In genomic region chr15:10715139-10715505, GRCm38 (mm10) we compare ENCODE assay signal across 8 mouse cellular contexts. TPM values are rescaled to one million over a fixed set of nuclear protein-coding genes. Genes with fewer than 3 reads are reported as not detected.
DNase-seq lines count a peak whose midpoint lies in the region; ATAC-seq and TF ChIP-seq lines count a peak whose summit lies in the region.

No protein-coding gene starts in this region.

- intact Hi-C loops in heart, postnatal 25 days (cut with DNase I) = loop anchor here (2.0 kb wide), 1 partner anchor 104 kb away; no protein-coding TSS in a partner anchor

- 0% methylated on average over 10 of the region's 10 CpGs for WGBS in embryonic facial prominence, embryonic 14.5 days
- WGBS in hindbrain, embryonic 16.5 days = under 1% methylated on average over 10 of the region's 10 CpGs
- under 1% methylated on average over 10 of the region's 10 CpGs for WGBS in liver, embryonic 13.5 days (ENCODE audit: insufficient replicate concordance)

- H3K4me1 ChIP-seq in embryonic facial prominence, embryonic 14.5 days (ENCODE audit: control insufficient read depth, insufficient read depth, low read length) = peaks cover 22% of the 10 kb centered on the region
- peaks cover 9% of the 10 kb centered on the region for H3K4me1 ChIP-seq in hindbrain, embryonic 16.5 days (ENCODE audit: control insufficient read depth, insufficient read depth, low read depth, low read length)
- peaks cover 10% of the 10 kb centered on the region for H3K4me1 ChIP-seq in liver, embryonic 13.5 days (replicated peaks)

- H3K27me3 ChIP-seq in embryonic facial prominence, embryonic 14.5 days (replicated peaks; ENCODE audit: control insufficient read depth, insufficient read depth, low read length) = no peaks in the 10 kb centered on the region
- no peaks in the 10 kb centered on the region for H3K27me3 ChIP-seq in hindbrain, embryonic 16.5 days (replicated peaks; ENCODE audit: control insufficient read depth, insufficient read depth, low read length)
- peaks cover 29% of the 10 kb centered on the region for H3K27me3 ChIP-seq in liver, embryonic 13.5 days
- H3K27me3 ChIP-seq in myocyte (ENCODE audit: control insufficient read depth, insufficient read depth, insufficient read length) = no peaks in the 10 kb centered on the region

- H3K79me2 ChIP-seq in myocyte (ENCODE audit: control insufficient read depth, insufficient read depth) = peaks cover 38% of the 10 kb centered on the region

- H3K27ac ChIP-seq in embryonic facial prominence, embryonic 14.5 days (replicated peaks; ENCODE audit: low read depth, low read length) = peak overlapping the region; percentile 92
- no peak overlapping the region; the same call in 1 of the 2 replicates for H3K27ac ChIP-seq in hindbrain, embryonic 16.5 days (ENCODE audit: low read depth, low read length)
- H3K27ac ChIP-seq in liver, embryonic 13.5 days = peak overlapping the region; percentile 47; the same call in 1 of the 2 replicates

- H3K36me3 ChIP-seq in embryonic facial prominence, embryonic 14.5 days (ENCODE audit: control insufficient read depth, insufficient read depth, low read length) = no peaks in the 10 kb centered on the region; the same call in 1 of the 2 replicates
- no peaks in the 10 kb centered on the region for H3K36me3 ChIP-seq in hindbrain, embryonic 16.5 days (ENCODE audit: control insufficient read depth, insufficient read depth, low read length)
- H3K36me3 ChIP-seq in liver, embryonic 13.5 days = no peaks in the 10 kb centered on the region
- H3K36me3 ChIP-seq in myocyte (ENCODE audit: control insufficient read depth, insufficient read depth) = peaks cover under 1% of the 10 kb centered on the region

- H3K9me3 ChIP-seq in embryonic facial prominence, embryonic 14.5 days (ENCODE audit: control insufficient read depth, low read length) = peaks cover 6% of the 10 kb centered on the region; the same call in 1 of the 2 replicates
- H3K9me3 ChIP-seq in hindbrain, embryonic 16.5 days (ENCODE audit: control insufficient read depth, low read length) = no peaks in the 10 kb centered on the region
- H3K9me3 ChIP-seq in liver, embryonic 13.5 days (replicated peaks) = no peaks in the 10 kb centered on the region

- ATAC-seq in embryonic facial prominence, embryonic 14.5 days (ENCODE audit: low read depth) = peak; percentile 69
- peak; percentile 49; the same call in 1 of the 2 replicates for ATAC-seq in hindbrain, embryonic 16.5 days
- ATAC-seq in liver, embryonic 13.5 days (ENCODE audit: low read depth) = peak; percentile 54

- TF ChIP-seq POLR2A in myocyte (IDR thresholded peaks at IDR 0.05; ENCODE audit: insufficient read length, low read depth) = no peak

- DNase-seq in heart, adult 11 months = peak; percentile 90
- no peak for DNase-seq in heart, postnatal 25 days (ENCODE audit: low spot score)
- DNase-seq in embryonic facial prominence, embryonic 14.5 days (ENCODE audit: low spot score) = peak; percentile 72
- DNase-seq in liver, embryonic 13.5 days = no peak
- DNase-seq in right cerebral cortex, postnatal 36 days (ENCODE audit: low spot score in 2 of 2) = no peak
- DNase-seq in gastrocnemius, adult 8-10 months (ENCODE audit: low spot score in 2 of 2) = no peak

- peak overlapping the region; percentile 63 for H3K4me2 ChIP-seq in embryonic facial prominence, embryonic 14.5 days (ENCODE audit: low read depth, low read length)
- H3K4me2 ChIP-seq in hindbrain, embryonic 16.5 days (ENCODE audit: low read length) = peak overlapping the region; percentile 87
- peak overlapping the region; percentile 76 for H3K4me2 ChIP-seq in liver, embryonic 13.5 days
- peak overlapping the region; percentile 87 for H3K4me2 ChIP-seq in myocyte (ENCODE audit: low read depth)

- peak overlapping the region; percentile 96 for H3K9ac ChIP-seq in embryonic facial prominence, embryonic 14.5 days (ENCODE audit: low read depth, low read length)
- H3K9ac ChIP-seq in hindbrain, embryonic 16.5 days (ENCODE audit: low read depth, low read length) = no peak overlapping the region
- peak overlapping the region; percentile 70 for H3K9ac ChIP-seq in liver, embryonic 13.5 days

- peak overlapping the region; percentile 91 for H3K4me3 ChIP-seq in embryonic facial prominence, embryonic 14.5 days (ENCODE audit: low read depth, low read length)
- peak overlapping the region; percentile 63 for H3K4me3 ChIP-seq in hindbrain, embryonic 16.5 days (ENCODE audit: low read length)
- peak overlapping the region; percentile 63 for H3K4me3 ChIP-seq in liver, embryonic 13.5 days (replicated peaks)
- peak overlapping the region; percentile 91 for H3K4me3 ChIP-seq in myocyte

- peak overlapping the region; percentile 74 for H3ac ChIP-seq in myocyte (ENCODE audit: control insufficient read depth, insufficient read length)

TF ChIP-seq in myocyte, 11 proteins besides CTCF, POLR2A, EP300 and RAD21:
- TF ChIP-seq TCF3 (IDR thresholded peaks at IDR 0.05; ENCODE audit: insufficient read length, low read depth) (no peak), SRF (IDR thresholded peaks at IDR 0.05; ENCODE audit: control insufficient read depth, insufficient read length, low read depth) (no peak)

RNA-seq across cellular contexts. Expression of gene Rai14, which starts 0.7 kb away (rescaled TPM):
- 1 to 10 TPM; 3.2 to 3.8 TPM for total RNA-seq in heart, postnatal 25 days (2021)
- polyA plus RNA-seq in embryonic facial prominence, embryonic 14.5 days (2014; fragmentation: Nextera tagmentation; extraction: Ambion mirVana) = 52.4 and 53.4 TPM in 2 replicates
- 8.2 and 11.6 TPM in 2 replicates for polyA plus RNA-seq in hindbrain, embryonic 16.5 days (2015; fragmentation: Nextera tagmentation; extraction: Ambion mirVana)
- polyA plus RNA-seq in liver, embryonic 13.5 days (2015; fragmentation: Nextera tagmentation; extraction: Ambion mirVana) = 4.3 and 5.2 TPM in 2 replicates
- 27.4 TPM for polyA plus RNA-seq in myocyte (2012; fragmentation: generic; extraction: Trizol)
- 1 to 10 TPM; 3.8 to 6.1 (median 5.1) TPM for total RNA-seq in gastrocnemius, adult 8-10 months (2022)

Comparison
In these comparisons a context has a peak if more than half of its experiments do, and no peak if none do; other contexts are left out.
1. DNase-seq: peak in heart, adult 11 months (single experiment) and embryonic facial prominence, embryonic 14.5 days (single experiment); none in heart, postnatal 25 days (single experiment), liver, embryonic 13.5 days (single experiment), right cerebral cortex, postnatal 36 days (0 of 2) and gastrocnemius, adult 8-10 months (0 of 2).
2. Peak in every context shown above with its lines, with median percentiles within 50 percentile points of each other: ATAC-seq, H3K4me2 ChIP-seq and H3K4me3 ChIP-seq.